Mouse (Mus musculus) cerebellum, adult (tissue): Measurements from ENCODE around the gene Zfp365.

Experiments used
- ATAC-seq: cut with Nextera tagmentation; 2 replicates; pipeline ENCODE4 v1.9.2; 2017; ENCODE audit warnings: mild to moderate bottlenecking, moderate library complexity, mixed read lengths; ENCODE audit not compliant: insufficient number of reproducible peaks, low FRiP score, low TSS enrichment

The Zfp365 gene

DNA sequence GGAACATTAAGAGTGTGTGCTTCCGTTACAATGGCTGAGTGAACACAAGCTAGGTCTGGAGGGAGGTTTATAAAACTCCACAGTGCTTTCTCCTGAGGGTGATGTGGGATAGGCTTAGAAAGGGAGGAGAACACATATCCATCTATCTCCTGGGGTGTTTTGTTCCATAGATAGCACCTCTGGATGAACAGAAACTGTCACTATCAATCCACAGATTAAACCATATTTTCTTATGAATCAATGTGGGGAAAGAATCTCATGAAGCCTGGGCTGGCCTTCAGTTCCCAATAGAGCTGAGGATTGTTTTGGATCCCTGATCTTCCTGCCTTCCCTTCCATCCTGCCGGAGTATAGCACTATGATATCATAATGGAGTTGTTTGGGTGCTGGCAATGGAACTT, 5.5 kb downstream of the Zfp365 start:
- ATAC-seq = no peak

GRCm38 (mm10) chr10:67906063-67906462, 6.4 kb downstream of the Zfp365 start:
- ATAC-seq = no peak

- no peak for ATAC-seq
Observed at GRCm38 (mm10) chr10:67903387-67903786, 9.1 kb downstream of the Zfp365 start.

- ATAC-seq = no peak
Observed at GRCm38 (mm10) chr10:67901179-67901578, 11.3 kb downstream of the Zfp365 start.

- ATAC-seq = no peak
Observed at GRCm38 (mm10) chr10:67898949-67899675, 13.3 kb downstream of the Zfp365 start.

DNA sequence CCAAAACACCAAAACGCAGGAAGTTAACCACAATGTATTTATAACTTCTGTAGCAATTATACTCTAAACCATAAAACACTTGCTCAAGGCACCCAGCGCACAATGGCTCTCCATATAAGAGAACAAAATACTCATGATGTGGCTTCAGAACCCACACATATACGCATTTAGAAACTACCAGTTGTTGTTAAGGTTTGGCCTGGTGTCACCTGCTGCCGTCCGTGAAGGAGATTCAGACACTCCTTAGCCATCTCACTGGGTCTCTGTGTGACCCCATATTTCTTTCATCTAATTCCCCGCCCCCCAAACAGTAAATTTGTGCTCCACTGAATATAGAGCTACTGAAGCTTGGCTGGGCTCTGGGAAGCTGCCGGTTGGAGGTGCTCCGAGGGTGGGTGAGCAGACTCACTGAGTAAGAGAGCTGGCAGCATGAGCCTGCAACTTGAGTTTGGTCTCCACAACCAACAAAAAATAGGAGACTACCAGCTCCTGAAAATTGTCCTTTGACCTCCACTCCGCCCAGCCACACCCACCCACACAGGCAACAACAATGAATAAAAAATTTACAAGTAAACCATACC, 14.0 kb downstream of the Zfp365 start:
- no peak for ATAC-seq

DNA sequence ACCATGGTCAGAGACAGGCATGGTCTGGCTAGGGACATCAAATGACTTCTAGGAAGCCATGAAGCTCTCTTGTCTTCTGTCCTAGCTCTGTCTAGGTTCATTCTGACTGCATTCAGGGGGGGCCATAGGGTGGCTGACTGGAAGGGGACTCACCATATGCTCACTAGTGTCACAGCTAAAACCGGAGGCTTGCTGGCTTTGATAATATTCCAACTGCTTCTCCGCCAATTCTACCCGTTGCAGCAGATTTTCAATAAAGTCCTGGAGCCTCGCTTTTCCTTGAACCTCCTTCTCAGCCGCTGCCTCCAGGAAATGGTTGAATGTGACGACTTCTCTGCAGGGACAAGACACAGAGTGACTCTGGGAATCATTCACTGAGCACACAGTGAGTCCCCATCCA, 15.2 kb downstream of the Zfp365 start:
- ATAC-seq = 0 out of 2 replicates have a peak, but pooled peaks have one; percentile 16

- ATAC-seq = no peak
Observed at GRCm38 (mm10) chr10:67894683-67895082, 17.8 kb downstream of the Zfp365 start.

DNA sequence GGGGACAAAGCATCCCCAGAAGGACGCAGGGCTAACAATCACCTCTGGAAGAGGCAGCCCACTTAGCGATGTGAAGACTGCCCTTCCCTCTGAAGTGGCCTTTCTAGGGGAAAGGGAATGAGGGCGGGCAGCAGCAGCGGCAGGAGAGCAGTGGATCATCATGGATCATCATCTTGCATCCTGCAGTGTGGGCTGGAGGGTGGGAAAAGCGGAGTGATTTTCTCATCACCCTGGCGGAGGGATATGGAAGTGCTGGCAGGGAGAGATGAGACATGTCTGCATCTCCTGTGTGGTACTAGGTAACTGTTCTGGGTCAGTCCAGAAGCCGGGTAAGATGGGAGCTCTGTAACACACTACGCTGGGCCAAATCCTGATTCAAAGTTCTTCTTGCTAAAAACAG, 18.4 kb downstream of the Zfp365 start:
- peak; percentile 54; the same call in 1 of the 2 replicates for ATAC-seq

GRCm38 (mm10) chr10:67893226-67893625, 19.2 kb downstream of the Zfp365 start:
- ATAC-seq = peak; percentile 16; the same call in 1 of the 2 replicates

GRCm38 (mm10) chr10:67891126-67891525, 21.3 kb downstream of the Zfp365 start:
- no peak for ATAC-seq

DNA sequence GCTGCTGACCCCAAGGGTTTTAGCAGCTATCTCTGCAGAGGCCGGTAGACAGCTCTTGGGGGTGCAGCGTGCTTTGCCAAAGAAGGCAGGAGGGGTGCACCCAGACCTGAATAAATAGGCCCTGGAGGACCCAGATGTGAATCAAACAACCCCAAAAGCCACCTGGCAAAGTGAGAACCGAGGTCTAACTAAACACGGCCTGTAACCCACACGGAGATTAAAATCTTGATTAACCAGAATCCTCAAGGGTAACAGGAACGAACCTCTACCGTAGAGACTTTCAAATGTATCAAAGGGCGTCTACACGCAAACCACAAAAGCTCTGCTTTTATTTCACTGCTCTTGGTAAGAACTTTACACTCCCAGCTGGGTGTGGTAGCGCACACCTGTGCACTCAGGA, 24.5 kb downstream of the Zfp365 start:
- no peak for ATAC-seq

DNA sequence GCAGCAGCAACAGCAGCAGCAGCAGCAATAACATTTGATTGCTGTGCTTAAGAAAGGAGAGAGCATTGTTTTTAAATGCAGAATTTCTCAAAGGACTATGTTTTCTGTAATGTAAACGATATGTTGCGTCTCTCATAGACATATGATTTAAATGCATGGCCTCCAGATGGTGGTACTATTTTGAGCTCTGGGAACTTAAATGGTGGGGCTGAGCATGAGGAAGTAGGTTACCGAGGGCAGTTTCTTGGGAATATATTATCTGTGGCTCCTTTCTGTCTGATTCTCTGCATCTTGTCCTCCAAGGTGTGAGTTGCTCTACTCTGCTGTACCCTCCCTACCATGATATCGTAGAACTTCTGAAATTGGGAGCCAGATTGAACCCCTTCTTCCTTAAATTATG, 31.8 kb downstream of the Zfp365 start:
- ATAC-seq = no peak

- peak; percentile 86 for ATAC-seq
Observed at GRCm38 (mm10) chr10:67871811-67872210, 40.7 kb downstream of the Zfp365 start.

DNA sequence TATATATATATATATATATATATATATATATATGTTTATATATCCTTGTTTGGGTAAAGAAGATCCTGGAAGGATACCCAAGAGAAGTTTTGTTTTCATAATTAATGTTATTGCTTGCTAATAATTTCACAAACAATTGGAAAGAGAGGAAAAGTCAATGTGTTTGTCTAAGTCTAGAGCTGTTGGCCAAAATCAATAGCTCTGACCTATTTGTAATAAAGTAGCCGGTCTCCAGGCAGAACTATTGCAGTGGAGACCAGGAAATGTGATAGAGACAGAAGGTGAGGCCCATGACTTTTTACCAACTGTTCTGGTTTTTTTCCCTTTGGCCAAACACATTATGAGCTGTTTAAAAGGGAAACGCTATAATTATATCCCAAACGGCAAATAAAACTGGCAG, 44.2 kb downstream of the Zfp365 start:
- ATAC-seq = no peak

DNA sequence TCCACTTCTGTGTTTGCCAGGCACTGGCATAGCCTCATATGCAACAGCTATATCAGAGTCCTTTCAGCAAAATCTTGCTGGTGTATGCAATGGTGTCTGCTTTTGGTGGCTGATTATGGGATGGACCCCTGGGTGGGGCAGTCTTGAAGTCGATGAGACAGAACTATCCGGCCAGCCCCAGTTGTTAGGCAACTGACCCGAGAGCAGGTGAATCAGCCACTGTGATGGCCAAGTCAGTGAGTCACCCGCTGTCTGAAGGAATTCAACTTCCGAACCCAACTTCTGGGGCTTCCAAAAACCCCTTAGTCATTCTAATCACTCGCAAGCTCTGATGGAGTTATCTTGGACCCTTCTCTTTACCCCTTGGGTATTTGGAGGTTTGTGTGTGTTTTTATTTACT, 46.6 kb downstream of the Zfp365 start:
- ATAC-seq = no peak

DNA sequence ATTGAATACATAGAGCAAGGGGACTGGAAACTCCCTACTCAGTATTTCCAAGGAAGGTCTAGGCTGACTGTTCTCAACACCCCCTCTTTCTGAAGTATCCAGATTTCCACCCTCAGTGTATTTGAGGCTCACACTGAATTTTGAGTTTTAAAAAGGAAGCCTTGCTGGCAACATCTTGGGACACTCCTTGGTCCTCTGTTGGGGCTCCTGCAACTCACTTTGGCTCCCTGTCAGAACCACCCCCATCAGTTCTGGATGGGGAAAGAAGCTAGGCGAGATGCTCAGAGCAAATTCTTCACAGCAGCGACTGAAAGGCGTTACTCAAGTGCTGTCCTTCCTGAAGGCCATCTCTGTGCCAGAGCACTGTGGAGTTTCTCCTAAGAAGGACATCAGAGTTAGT, 47.4 kb downstream of the Zfp365 start:
- no peak for ATAC-seq

DNA sequence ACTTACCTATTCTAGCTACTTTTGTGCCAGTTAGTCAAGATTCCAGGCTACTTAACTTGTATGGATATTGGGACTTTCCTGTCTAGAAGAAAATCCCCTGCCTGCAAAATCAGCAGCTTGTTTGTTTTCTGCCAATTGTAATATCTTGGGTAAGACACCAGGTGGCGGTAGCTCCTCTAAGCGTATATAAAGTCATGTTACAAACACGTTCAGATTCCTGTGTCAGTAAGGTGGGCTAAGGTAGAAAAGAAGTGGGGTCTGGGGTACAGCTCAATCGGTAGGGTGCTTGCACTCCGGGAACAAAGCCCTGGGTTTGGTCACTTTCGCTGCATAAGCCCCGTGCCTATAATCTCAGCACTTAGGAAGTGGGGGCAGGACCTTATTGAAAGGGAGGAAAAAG, 50.1 kb downstream of the Zfp365 start:
- ATAC-seq = no peak

GRCm38 (mm10) chr10:67858878-67859277, 53.6 kb downstream of the Zfp365 start:
- ATAC-seq = peak; percentile 65

DNA sequence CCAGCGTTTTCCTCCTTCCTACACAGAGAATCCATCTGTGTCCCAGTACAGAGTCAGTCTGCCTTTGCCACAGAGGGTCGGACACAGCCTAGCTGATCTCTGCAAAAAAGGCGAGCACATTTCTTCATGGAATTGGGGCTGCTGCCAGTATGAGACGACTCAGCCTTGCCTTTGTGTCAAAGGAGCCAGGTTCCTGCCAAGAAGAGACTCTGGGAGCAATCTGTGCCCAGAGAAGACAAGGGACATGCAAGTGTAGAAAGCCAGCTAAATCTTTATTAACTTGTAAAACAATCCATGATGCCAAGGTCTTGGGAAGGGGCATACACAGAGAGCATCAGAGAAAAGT, 54.9 kb downstream of the Zfp365 start:
- no peak for ATAC-seq

DNA sequence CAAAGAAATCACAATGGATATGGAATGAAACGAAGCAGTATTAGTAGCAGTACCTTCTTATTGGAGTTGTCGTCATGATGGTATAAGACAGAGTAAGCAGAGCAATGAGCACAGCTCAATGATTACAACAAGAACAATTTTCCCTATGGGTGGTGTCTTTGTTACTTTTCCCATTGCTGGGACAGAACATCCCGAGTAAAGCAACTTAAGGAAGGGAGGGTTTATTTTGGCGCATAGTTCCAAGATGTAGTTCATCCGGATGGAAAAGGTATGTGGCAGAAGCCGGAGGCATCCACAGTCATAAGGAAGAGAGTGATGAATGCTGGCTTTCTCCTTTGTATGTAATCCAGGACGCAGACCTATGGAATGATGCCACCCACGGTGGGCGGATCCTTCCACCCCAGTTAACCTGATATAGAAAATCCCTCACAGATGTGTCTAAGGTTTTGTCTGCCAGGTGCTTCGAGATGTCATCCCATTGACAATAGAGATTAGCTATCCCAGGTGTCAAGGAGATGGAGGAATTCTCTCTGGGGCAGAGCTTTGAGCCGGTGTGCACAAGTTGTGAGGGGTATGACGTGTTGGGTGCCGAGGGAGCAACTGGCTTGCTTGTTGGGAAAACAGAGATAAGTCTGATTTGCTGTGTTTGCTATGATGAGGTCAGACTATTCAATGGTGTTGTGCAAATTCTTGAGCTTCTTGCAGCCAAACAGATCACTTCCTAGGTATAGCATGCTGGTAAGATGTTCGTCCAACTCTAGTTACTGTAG, 55.5 kb downstream of the Zfp365 start:
- no peak for ATAC-seq

DNA sequence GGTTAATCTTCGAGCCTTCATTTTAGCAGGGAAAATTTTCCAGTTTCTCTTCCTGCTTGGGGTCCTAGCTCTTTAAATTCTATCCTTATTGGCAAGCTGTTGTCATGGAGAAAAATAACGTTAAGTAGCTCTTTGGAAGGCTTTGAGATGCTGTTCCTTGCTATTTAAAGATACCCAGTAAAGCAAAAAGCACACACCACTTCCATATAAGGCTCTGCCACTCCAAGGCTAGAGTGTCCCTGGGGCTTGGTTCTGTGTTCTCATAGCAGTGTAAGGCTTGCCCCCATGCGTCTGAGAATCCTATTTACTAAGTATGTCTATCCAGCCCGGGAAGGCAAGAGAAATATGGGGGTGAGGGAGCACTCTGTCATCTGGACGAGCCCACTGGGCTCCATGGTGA, 56.7 kb downstream of the Zfp365 start:
- no peak for ATAC-seq
